Mouse (Mus musculus) thymus, adult 2 months (tissue): ENCODE data around the gene Fbxl13.

Experiments used
- CTCF ChIP-seq: fragments of 200-500 bp; IDR thresholded peaks from 2 replicates; pipeline ENCODE4 v1.5.1; 2012; ENCODE audit warnings: mild to moderate bottlenecking, control low read depth, low read length, moderate library complexity, borderline replicate concordance; ENCODE audit not compliant: control insufficient read depth, poor library complexity, insufficient read depth; ENCODE audit errors: extremely low read depth
- POLR2A ChIP-seq: fragments of 200-500 bp; IDR thresholded peaks from 2 replicates; pipeline ENCODE4 v1.6.1; 2012; ENCODE audit warnings: mild to moderate bottlenecking, low read length, control low read depth, moderate library complexity; ENCODE audit not compliant: control insufficient read depth, poor library complexity, insufficient read depth; ENCODE audit errors: extremely low read depth

DNA sequence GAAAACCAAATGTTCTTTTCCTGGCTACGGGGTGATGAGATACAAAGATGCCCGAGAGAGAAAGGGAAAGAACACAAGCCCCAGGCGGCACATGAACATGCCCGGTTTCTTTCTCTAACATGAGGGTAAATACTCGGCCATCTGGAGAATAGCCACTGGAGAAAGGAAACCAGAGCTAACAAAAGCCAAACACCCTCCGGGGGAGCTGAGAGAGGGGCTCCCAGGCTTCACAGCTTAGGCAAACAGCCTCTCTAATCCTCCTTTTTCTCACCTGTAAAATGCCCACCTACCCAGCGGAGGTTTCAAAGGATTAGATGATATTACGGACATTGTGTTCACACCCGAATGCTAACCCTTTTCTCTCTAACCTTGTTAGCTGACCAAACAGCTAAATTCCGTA lies 39.6 kb upstream of the Fbxl13 start:
- TF ChIP-seq POLR2A: no peak
- no peak for TF ChIP-seq CTCF
